Mouse (Mus musculus): Measurements from ENCODE around the gene 1700012B07Rik. TPM values are rescaled to one million over a fixed set of nuclear protein-coding genes. Genes with fewer than 3 reads are reported as not detected.

The 1700012B07Rik gene
- total RNA-seq (2021) = not detected
- long read RNA-seq = 0 reads

DNA sequence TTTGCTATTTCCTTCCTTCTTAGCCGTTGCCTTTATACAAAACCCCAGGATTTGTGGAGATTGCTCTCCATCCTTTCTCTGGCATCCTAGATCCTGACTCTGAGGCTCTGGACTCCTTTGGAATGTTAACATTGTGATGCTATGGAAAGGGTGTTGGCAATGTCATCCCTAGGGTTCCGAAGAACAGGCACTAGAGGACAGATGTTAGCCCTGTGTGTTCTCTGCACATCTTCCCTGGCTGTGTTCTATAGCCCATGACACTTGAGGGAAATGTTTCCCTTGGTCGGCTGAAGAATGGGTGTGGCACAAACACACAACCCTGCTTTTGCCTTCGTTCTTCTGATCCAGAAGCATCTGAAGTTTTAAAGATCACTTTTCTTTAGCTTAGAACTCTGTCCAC, at the start of gene 1700012B07Rik:
TSS of gene 1700012B07Rik (minus strand) at position 101 of the 400 bp plus-strand sequence.
- DNase-seq (ENCODE audit: low spot score in 2 of 2) = no peak

- DNase-seq (ENCODE audit: low spot score in 2 of 2) = no peak
Observed at GRCm38 (mm10) chr11:109876767-109877166, 48.9 kb upstream of the 1700012B07Rik start.

GRCm38 (mm10) chr11:109875834-109876233, 48.0 kb upstream of the 1700012B07Rik start:
- no peak for DNase-seq (ENCODE audit: low spot score in 2 of 2)

DNA sequence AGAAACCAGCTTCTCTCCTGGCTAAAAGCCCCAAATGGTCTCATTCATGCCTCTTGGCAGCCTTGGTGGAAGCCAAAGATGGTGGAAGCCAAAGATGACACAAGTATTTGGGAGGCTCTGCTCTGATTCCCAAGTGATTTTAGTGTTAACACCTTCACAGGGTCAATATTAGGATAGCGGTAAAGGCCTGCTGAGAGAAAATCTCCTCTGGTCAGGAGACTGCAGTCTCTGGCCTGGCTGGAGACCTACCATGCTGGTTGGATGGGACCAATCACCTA, 47.6 kb upstream of the 1700012B07Rik start:
- DNase-seq (ENCODE audit: low spot score in 2 of 2) = no peak

GRCm38 (mm10) chr11:109874651-109875524, 47.0 kb upstream of the 1700012B07Rik start:
- DNase-seq (ENCODE audit: low spot score in 2 of 2) = no peak

GRCm38 (mm10) chr11:109873852-109874610, 46.2 kb upstream of the 1700012B07Rik start:
- DNase-seq (ENCODE audit: low spot score in 2 of 2) = no peak

DNA sequence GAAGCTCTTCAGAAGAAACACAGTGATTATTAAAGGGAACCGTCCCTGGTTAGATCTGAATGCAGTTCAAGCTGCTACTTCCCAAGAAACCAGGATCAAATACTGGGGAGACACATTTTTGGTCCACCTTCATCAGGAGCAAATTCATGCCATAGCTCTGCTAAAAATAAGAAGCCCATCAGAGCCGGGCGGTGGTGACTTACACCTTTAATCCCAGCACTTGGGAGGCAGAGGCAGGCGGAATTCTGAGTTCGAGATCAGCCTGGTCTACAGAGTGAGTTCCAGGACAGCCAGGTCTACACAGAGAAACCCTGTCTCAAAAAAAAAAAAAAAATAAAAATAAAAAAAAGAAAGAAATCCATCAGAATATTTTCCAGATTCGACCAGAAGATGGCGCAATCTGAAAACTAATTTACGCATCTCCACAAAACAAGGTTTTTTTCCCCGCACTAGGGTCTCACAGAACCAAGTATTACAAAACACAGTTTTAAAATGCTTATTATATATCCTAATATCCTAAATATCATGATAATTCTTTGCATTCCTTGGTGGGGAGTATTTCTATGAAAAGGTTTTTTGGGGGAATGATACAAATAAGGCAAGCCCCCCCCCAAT, 45.4 kb upstream of the 1700012B07Rik start:
- peak in 1 of 2 experiments; percentile 41 for DNase-seq (ENCODE audit: low spot score in 2 of 2)

GRCm38 (mm10) chr11:109872674-109873073, 44.8 kb upstream of the 1700012B07Rik start:
- no peak for DNase-seq (ENCODE audit: low spot score in 2 of 2)

- DNase-seq (ENCODE audit: low spot score in 2 of 2) = no peak
Observed at GRCm38 (mm10) chr11:109872056-109872455, 44.2 kb upstream of the 1700012B07Rik start.

GRCm38 (mm10) chr11:109867861-109868260, 40.0 kb upstream of the 1700012B07Rik start:
- DNase-seq (ENCODE audit: low spot score in 2 of 2) = no peak

GRCm38 (mm10) chr11:109866537-109867160, 38.8 kb upstream of the 1700012B07Rik start:
- DNase-seq (ENCODE audit: low spot score in 2 of 2) = no peak

DNA sequence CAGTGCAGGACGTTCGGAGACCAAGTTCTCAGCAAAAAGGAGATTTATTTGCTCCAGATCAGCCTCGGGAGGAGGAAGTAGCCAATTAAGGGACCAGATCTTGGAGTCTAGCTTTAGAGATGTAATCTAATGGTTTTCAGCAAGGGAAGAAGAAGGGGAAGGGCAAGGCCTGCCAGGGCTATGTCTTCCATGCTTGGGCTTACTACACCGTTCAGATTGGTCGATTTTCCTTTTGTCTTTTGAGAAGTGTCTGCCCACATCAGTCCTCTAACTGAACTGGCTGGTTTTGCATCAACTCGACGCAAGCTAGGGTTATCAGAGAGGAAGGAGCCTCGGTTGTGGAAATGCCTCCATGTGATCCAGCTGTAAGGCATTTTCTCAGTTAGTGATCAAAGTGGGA, 37.7 kb upstream of the 1700012B07Rik start:
- no peak for DNase-seq (ENCODE audit: low spot score in 2 of 2)

DNA sequence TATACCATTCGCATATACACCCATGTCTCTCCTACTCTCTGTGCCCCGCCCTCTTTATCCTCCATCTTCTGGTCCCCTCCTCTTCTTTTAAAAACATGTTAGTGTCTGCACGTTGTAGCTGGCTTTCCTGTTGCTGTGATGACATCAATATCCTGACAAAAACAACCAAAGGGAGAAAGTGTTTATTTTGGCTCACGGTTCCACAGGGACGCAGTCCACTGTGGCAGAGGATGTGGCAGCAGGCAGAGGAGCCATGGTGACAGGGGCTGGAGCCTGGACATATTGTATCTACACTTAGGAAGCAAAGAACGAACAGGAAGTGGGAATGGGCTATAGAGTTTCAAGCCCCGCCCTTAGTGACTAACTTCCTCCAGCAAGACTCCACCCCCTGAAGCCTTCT, 36.1 kb upstream of the 1700012B07Rik start:
- DNase-seq (ENCODE audit: low spot score in 2 of 2) = no peak

DNA sequence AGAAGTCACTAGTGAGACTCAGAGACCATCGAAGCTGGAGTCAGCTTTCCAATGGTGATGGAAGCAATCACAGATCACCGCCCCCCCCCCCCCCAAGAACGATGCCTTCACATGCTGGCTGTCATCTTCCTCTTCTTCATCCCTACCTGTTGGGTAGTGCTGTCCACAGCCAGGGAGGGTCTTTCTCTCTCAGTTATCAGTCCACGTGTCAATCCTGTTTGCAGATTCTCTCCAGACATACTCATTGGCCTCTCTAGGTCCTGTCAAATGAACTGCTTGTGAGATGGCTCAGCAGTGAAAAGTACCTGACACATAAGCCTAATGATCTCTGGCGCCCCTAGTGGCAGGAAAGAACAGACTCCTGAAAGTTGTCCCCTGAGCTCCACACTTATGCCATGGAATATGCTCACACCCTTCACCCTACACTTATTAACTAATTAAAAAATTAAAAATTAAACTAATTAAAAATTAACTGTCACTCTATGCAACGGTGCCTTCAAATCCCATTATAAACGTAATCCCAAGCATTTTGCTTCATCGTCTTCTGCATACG, 35.4 kb upstream of the 1700012B07Rik start:
- peak; percentile 60 to 67 for DNase-seq (ENCODE audit: low spot score in 2 of 2)

- DNase-seq (ENCODE audit: low spot score in 2 of 2) = peak; percentile 96 to 97
Observed at GRCm38 (mm10) chr11:109860508-109860907, 32.7 kb upstream of the 1700012B07Rik start.

DNA sequence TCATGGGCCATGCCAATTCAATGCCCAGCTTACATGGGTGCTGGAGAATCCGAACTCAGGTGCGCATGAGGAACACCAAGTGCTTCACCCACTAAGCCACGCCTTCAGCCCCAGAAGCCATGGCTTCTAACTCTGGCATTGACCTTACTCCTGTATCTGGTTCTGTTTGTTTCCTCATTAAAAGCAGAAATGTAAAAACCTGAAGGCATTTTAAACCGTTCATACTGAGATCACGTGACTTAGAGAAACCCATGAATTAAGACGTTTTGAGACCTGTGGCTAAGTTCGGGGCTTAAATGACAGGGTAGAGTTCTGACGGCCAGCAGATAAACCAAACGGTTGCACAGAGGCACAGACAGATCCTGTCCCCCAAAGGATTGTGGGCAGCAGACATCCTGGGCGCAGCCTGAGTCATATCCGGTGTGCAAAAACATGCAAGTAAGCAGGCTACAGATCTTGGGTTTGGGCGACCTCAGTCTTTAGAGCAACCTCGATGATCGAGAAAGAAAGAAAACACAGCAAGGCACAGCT, 32.2 kb upstream of the 1700012B07Rik start:
- DNase-seq (ENCODE audit: low spot score in 2 of 2) = no peak

GRCm38 (mm10) chr11:109859441-109859840, 31.6 kb upstream of the 1700012B07Rik start:
- DNase-seq (ENCODE audit: low spot score in 2 of 2) = no peak

DNA sequence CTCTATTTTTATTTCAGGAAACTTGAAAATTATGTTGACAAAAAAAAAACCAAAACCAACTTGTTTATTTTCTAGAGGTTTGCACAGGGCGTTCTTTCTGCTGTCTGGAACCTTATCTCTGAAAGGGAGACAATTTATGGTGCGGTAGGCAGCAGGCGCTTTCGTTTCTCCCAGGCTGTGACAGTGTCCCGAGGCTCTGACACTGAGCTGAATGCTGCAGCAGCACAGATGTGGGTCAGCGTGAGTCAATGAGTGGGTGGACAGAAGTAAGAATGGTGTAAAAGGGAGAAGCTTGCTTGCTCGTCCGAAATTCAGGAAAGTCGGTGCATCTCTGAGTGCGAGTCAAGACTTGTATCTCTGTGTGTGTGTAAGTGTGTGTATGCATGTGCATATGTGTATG, 29.2 kb upstream of the 1700012B07Rik start:
- DNase-seq (ENCODE audit: low spot score in 2 of 2) = no peak

GRCm38 (mm10) chr11:109854056-109854455, 26.2 kb upstream of the 1700012B07Rik start:
- DNase-seq (ENCODE audit: low spot score in 2 of 2) = no peak

- DNase-seq (ENCODE audit: low spot score in 2 of 2) = no peak
Observed at GRCm38 (mm10) chr11:109853228-109853966, 25.6 kb upstream of the 1700012B07Rik start.
